Mouse (Mus musculus) lung, postnatal 0 days (tissue): ENCODE data around the gene Gpr108. TPM values are rescaled to one million over a fixed set of nuclear protein-coding genes. Genes with fewer than 3 reads are reported as not detected.
"Not testable (repeated sequence)": the region's sequence is repeated elsewhere in the genome, so short reads cannot be mapped to it uniquely, and the experiment has no call there.

Experiments used
- ATAC-seq: fragments of 200-750 bp; cut with Nextera tagmentation; 2 replicates; pipeline ENCODE4 v1.8.0; 2017; ENCODE audit warnings: moderate library complexity
- DNase-seq: peaks from one replicate; pipeline ENCODE4 v3.0.0-alpha.2; 2016; ENCODE audit warnings: low spot score
- H3K27ac ChIP-seq: fragments of 300-500 bp; sonication (generic); 2 replicates; pipeline ENCODE4 v1.5.1; 2014; ENCODE audit warnings: antibody characterized with exemption, mild to moderate bottlenecking, low read length, mixed read lengths
- H3K27me3 ChIP-seq: fragments of 300-500 bp; sonication (generic); replicated peaks from 2 replicates; pipeline ENCODE4 v1.6.1; 2014; ENCODE audit warnings: low read length, mixed read lengths; ENCODE audit not compliant: insufficient read depth
- H3K36me3 ChIP-seq: fragments of 300-500 bp; sonication (generic); 2 replicates; pipeline ENCODE4 v1.6.1; 2014; ENCODE audit warnings: low read length, mixed read lengths; ENCODE audit not compliant: insufficient read depth
- H3K4me1 ChIP-seq: fragments of 300-500 bp; sonication (generic); 2 replicates; pipeline ENCODE4 v1.6.1; 2014; ENCODE audit warnings: antibody characterized with exemption, low read depth, low read length, mixed read lengths; ENCODE audit not compliant: insufficient read depth
- H3K4me2 ChIP-seq: fragments of 300-500 bp; sonication (generic); replicated peaks from 2 replicates; pipeline ENCODE4 v1.6.1; 2014; ENCODE audit warnings: low read depth, mild to moderate bottlenecking, low read length, moderate library complexity, mixed read lengths
- H3K4me3 ChIP-seq: fragments of 300-500 bp; sonication (generic); 2 replicates; pipeline ENCODE4 v1.5.1; 2014; ENCODE audit warnings: low read depth, low read length
- H3K9ac ChIP-seq: fragments of 300-500 bp; sonication (generic); replicated peaks from 2 replicates; pipeline ENCODE4 v1.6.1; 2014; ENCODE audit warnings: low read depth, mild to moderate bottlenecking
- H3K9me3 ChIP-seq: fragments of 300-500 bp; sonication (generic); 2 replicates; pipeline ENCODE4 v1.6.1; 2016; ENCODE audit warnings: low read length, mixed read lengths
- CTCF ChIP-seq: IDR thresholded peaks from 2 replicates; pipeline ENCODE4 v1.5.1; 2016; ENCODE audit warnings: antibody characterized with exemption, mild to moderate bottlenecking
- EP300 ChIP-seq: IDR thresholded peaks from 2 replicates; pipeline ENCODE4 v1.6.1; 2016; ENCODE audit warnings: antibody characterized with exemption, mild to moderate bottlenecking, control low read depth
- WGBS: fragments of 180-500 bp; shearing (Covaris S2); extraction: QIAGEN DNeasy Blood & Tissue Kit; methylation state at CpG from one replicate; pipeline ENCODE4 v1.1.7; 2014; 5-methylcytosine and 5-hydroxymethylcytosine counted together
- polyA plus RNA-seq: library from polyadenylated mRNA; unstranded; fragments of >200 nt; fragmentation: Nextera tagmentation; extraction: Ambion mirVana; gene quantifications from 2 replicates; pipeline ENCODE4 v1.2.1, GENCODE M21; 2015

The Gpr108 gene
- polyA plus RNA-seq, 1 experiment from 2014 or later = 48.4 TPM

- H3K9ac ChIP-seq = no peak overlapping the region
- no peak overlapping the region for H3K27ac ChIP-seq
- H3K4me2 ChIP-seq = 0 out of 2 replicates have a peak overlapping the region, but pooled peaks have one; percentile 5
- no peaks in the 10 kb centered on the region for H3K36me3 ChIP-seq
- no peaks in the 10 kb centered on the region for H3K4me1 ChIP-seq
- H3K9me3 ChIP-seq = no peaks in the 10 kb centered on the region
- no peak overlapping the region for H3K4me3 ChIP-seq
- ATAC-seq (no peak), DNase-seq (no peak)
- H3K27me3 ChIP-seq = no peaks in the 10 kb centered on the region
- TF ChIP-seq EP300 (no peak), CTCF (no peak)
- 48% methylated on average over 9 of the region's 9 CpGs for WGBS
Measured at GRCm38 (mm10) chr17:57279591-57280224, 31.5 kb upstream of the Gpr108 start.

- ATAC-seq (no peak), DNase-seq (peak; percentile 21)
- TF ChIP-seq CTCF (no peak), EP300 (no peak)
- WGBS = 46% methylated on average over 25 of the region's 26 CpGs
- Histone ChIP-seq H3K9ac (no peak within 1 kb of the TSS), H3K4me2 (0 out of 2 replicates have a peak within 1 kb of the TSS, but pooled peaks have one; percentile 5), H3K4me3 (peak within 1 kb of the TSS; percentile 8; the same call in 1 of the 2 replicates), H3K27me3 (no peaks in the 10 kb centered on the region), H3K36me3 (no peaks in the 10 kb centered on the region), H3K27ac (no peak within 1 kb of the TSS), H3K9me3 (no peaks in the 10 kb centered on the region), H3K4me1 (peaks cover 3% of the 10 kb centered on the region; the same call in 1 of the 2 replicates)
Measured at GRCm38 (mm10) chr17:57278943-57279590, 30.8 kb upstream of the Gpr108 start, which contains the start of gene Vav1. Gene Vav1, plus strand, starts transcription at chr17:57279100.

- H3K4me3 ChIP-seq = no peak overlapping the region
- peaks cover 3% of the 10 kb centered on the region; the same call in 1 of the 2 replicates for H3K4me1 ChIP-seq
- no peak overlapping the region for H3K4me2 ChIP-seq
- WGBS = 85% methylated on average over 2 of the region's 2 CpGs
- ATAC-seq (no peak), DNase-seq (no peak)
- TF ChIP-seq CTCF (no peak), EP300 (no peak)
- no peaks in the 10 kb centered on the region for H3K36me3 ChIP-seq
- no peak overlapping the region for H3K9ac ChIP-seq
- H3K27ac ChIP-seq = no peak overlapping the region
- H3K9me3 ChIP-seq = no peaks in the 10 kb centered on the region
- no peaks in the 10 kb centered on the region for H3K27me3 ChIP-seq
Measured at GRCm38 (mm10) chr17:57278537-57278936, 30.3 kb upstream of the Gpr108 start.

- not testable (repeated sequence) for H3K4me3 ChIP-seq, ATAC-seq, H3K36me3 ChIP-seq, H3K4me2 ChIP-seq, H3K27ac ChIP-seq, H3K9ac ChIP-seq, H3K4me1 ChIP-seq, H3K9me3 ChIP-seq, H3K27me3 ChIP-seq, DNase-seq
- WGBS = 72% methylated on average over 4 of the region's 5 CpGs
Measured at GRCm38 (mm10) chr17:57277598-57278261, 29.5 kb upstream of the Gpr108 start.

GRCm38 (mm10) chr17:57276634-57277121 is 28.4 kb upstream of the Gpr108 start:
- ATAC-seq = peak; percentile 44
- under 1% methylated on average over 20 of the region's 20 CpGs for WGBS

GRCm38 (mm10) chr17:57275997-57276351 is 27.7 kb upstream of the Gpr108 start:
- Histone ChIP-seq H3K27me3 (no peaks in the 10 kb centered on the region), H3K36me3 (no peaks in the 10 kb centered on the region), H3K27ac (peak overlapping the region; percentile 91), H3K4me1 (peaks cover 3% of the 10 kb centered on the region; the same call in 1 of the 2 replicates), H3K9me3 (no peaks in the 10 kb centered on the region), H3K4me3 (peak overlapping the region; percentile 61), H3K4me2 (peak overlapping the region; percentile 75), H3K9ac (peak overlapping the region; percentile 50; the same call in 1 of the 2 replicates)
- DNase-seq (no peak), ATAC-seq (no peak)
- WGBS = 2% methylated on average over 13 of the region's 13 CpGs
- no peak for TF ChIP-seq EP300
- TF ChIP-seq CTCF = no peak

More at GRCm38 (mm10) chr17:57276634-57277121, 28.4 kb upstream of the Gpr108 start:
- no peak for TF ChIP-seq EP300
- peak; percentile 95 for TF ChIP-seq CTCF
- peak; percentile 93 for DNase-seq
- peak overlapping the region; percentile 66; the same call in 1 of the 2 replicates for H3K27ac ChIP-seq
- H3K4me2 ChIP-seq = peak overlapping the region; percentile 75
- no peaks in the 10 kb centered on the region for H3K36me3 ChIP-seq
- H3K9me3 ChIP-seq = no peaks in the 10 kb centered on the region
- H3K4me1 ChIP-seq = peaks cover 3% of the 10 kb centered on the region; the same call in 1 of the 2 replicates
- no peaks in the 10 kb centered on the region for H3K27me3 ChIP-seq
- H3K9ac ChIP-seq = peak overlapping the region; percentile 23; the same call in 1 of the 2 replicates
- H3K4me3 ChIP-seq = peak overlapping the region; percentile 61
